Mouse (Mus musculus) CD4-positive naive resting alpha-beta T cell, adult 76 days (primary cell): ENCODE measurements around the gene Fam13a. TPM values are rescaled to one million over a fixed set of nuclear protein-coding genes. Genes with fewer than 3 reads are reported as not detected.

Source experiments
- total RNA-seq: library from RNA; stranded (reverse); gene quantifications from one replicate; pipeline ENCODE4 v1.2.4, GENCODE M21; 2023

The Fam13a gene
- total RNA-seq: not detected

DNA sequence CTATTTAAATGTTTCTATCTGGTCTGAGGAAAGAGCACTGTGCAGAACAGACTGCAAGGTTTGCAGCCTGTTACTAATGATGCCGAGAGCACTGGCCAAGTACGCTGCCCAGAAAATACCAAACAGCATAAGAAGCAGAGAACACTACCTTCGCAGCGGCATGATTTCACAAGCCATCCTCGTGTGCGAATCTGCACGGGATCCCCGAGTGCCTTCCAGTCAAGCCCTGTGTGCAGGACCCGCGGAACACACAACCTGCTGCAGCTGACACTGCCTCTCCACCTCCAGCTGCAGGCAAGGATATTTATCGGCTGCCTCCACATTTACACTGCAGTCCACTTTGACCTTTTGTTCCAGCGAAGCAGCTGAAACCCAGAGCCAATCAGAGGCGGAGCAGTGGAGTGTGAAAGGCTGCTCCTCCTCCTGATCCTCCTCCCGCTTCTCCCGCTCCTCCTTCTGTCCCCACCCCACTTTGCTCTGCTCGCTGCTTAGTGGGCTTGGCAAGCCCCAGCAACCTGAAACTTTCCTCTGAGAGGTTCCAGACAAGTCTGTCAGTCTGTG, at the start of gene Fam13a:
Gene Fam13a, minus strand, starts transcription at position 386 of the 561 bp plus-strand sequence.

DNA sequence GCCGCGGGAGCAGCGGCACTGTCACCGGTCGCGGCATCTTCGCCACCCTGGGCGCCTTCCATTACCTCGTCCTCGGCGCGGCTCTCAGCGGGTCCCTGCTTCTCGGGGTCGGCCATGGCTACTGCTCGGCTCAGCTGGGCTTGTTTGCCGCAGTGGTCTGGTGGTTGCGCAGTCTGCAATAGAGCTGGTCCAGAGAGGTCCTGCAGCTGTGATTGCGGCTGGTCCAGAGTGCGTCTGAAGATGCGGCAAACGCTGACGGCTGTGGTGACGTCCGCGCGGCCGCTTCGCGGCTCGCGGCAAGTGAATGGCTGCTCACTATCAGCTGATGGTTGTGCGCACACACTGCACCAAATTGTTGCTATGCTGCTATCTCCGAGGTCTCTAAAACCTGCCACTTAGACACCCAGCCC, 117.5 kb downstream of the Fam13a start, which contains the start of gene Nap1l5:
Gene Nap1l5, minus strand, starts transcription at position 225 of the 410 bp plus-strand sequence.

Other genes with a start within 250 kb of the Fam13a start
- gene Herc3, start 193.1 kb downstream of the Fam13a start, total RNA-seq: 188 TPM
- not detected for gene Nap1l5, start 117.5 kb downstream of the Fam13a start, total RNA-seq
- 35.4 TPM for gene Tigd2, start 184.3 kb upstream of the Fam13a start, total RNA-seq